Mouse (Mus musculus): ENCODE results near the gene Rundc1. TPM values are rescaled to one million over a fixed set of nuclear protein-coding genes. Genes with fewer than 3 reads are reported as not detected.
A peak's percentile ranks its signal among the peaks of the same experiment; 100 is the strongest.
"Not testable (repeated sequence)": the region's sequence is repeated elsewhere in the genome, so short reads cannot be mapped to it uniquely, and the experiment has no call there.

Rundc1 gene
- polyA plus RNA-seq, 1 experiment from 2014 or later = 16.1 TPM

DNA sequence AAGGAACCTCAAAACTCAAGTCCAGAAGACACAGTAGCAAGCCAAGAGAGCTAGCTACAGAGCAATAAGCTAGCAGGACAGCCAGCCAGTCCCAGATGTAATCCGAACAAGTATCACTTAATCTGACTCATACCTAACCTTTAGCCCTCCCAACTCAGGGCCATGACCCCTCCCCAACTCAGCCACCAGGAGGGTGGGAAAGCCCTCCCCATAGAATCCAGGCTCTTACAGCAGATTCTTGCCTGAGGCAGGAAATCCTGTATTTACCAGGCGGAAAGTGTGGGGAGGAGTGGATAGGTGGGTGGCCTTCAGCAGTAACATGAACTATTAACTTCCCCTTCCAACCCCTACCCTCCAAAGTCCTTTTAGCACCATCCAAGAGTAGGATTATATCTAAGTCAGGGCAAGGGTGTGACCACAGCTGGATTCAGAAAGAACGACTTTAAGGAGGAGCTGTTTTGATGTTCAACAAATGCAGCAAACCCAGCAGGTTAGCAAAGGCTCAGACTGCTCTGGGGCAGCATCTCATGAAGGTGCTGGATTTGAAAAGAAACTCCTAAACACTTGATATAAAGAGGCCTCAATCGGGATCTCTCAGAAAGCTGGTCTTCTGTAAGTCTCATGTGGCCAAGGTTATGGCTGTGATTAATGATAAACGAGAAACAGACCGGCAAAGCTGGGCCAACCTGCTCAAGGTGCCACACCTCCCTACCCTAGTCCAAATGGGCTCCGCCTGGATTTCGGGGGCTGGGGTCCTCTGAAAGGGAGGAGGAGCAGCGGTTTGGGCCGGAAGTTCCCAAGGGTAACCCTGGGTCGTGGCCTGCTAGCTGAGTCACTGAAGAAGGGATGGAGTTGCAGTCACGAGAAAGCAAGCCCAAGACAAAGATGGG lies 39.6 kb downstream of the Rundc1 start, which contains the start of gene Rnd2:
Gene Rnd2 (plus strand): TSS at position 789 of the 890 bp plus-strand sequence.
- DNase-seq (ENCODE audit: low spot score) = no peak
- Histone ChIP-seq H3K27ac (peak within 1 kb of the TSS; percentile 91), H3K36me3 (peaks cover 29% of the 10 kb centered on the region), H3K4me1 (peaks cover 72% of the 10 kb centered on the region), H3K4me3 (peak within 1 kb of the TSS; percentile 95), H3K9me3 (no peaks in the 10 kb centered on the region), H3K27me3 (ENCODE audit: insufficient read depth, poor library complexity, severe bottlenecking) (no peaks in the 10 kb centered on the region)
- WGBS = 12% methylated on average over 12 of the region's 12 CpGs

DNA sequence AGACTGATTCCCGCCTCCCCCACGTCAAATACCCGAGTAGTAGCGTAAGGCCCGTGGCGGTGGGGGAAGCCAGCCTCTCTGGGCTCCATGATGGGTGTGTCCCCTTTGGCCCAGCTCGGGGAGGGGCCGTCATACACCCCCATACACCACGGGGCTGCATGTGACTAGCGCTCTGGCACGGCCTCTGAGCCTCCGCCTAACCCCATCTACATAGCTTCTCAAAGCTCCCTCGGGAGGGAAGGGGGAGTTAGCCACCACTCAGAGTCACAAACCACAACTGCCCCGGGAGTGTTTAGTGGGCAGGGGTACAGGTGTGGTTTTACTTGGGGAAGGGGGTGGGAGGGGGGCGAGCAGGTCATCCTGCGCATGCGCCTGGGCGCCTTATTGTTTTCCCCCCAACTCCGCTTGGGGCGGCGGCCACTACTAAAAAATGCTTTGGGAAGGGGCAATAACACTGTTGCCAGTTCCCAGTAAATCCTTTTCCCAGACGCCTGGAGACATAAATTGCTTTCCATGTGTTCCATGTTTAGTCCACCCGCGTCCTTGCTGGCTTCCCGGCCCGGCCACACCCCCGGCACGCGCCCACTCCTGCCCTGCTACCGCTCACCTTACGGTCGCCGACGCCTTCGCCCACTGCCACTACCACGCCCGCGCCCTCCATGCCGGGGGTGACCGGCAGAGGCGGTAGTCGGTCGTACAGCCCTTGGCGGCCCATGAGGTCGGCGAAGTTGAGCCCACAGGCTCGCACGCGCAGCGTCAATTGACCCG lies 40.4 kb downstream of the Rundc1 start:
- H3K27me3 ChIP-seq (ENCODE audit: insufficient read depth, poor library complexity, severe bottlenecking) = no peaks in the 10 kb centered on the region
- under 1% methylated on average over 51 of the region's 51 CpGs for WGBS
- H3K36me3 ChIP-seq = peaks cover 21% of the 10 kb centered on the region
- H3K27ac ChIP-seq = peak overlapping the region; percentile 91
- peak overlapping the region; percentile 95 for H3K4me3 ChIP-seq
- H3K9me3 ChIP-seq = no peaks in the 10 kb centered on the region
- peaks cover 69% of the 10 kb centered on the region for H3K4me1 ChIP-seq
- peak; percentile 85 for DNase-seq (ENCODE audit: low spot score)

DNA sequence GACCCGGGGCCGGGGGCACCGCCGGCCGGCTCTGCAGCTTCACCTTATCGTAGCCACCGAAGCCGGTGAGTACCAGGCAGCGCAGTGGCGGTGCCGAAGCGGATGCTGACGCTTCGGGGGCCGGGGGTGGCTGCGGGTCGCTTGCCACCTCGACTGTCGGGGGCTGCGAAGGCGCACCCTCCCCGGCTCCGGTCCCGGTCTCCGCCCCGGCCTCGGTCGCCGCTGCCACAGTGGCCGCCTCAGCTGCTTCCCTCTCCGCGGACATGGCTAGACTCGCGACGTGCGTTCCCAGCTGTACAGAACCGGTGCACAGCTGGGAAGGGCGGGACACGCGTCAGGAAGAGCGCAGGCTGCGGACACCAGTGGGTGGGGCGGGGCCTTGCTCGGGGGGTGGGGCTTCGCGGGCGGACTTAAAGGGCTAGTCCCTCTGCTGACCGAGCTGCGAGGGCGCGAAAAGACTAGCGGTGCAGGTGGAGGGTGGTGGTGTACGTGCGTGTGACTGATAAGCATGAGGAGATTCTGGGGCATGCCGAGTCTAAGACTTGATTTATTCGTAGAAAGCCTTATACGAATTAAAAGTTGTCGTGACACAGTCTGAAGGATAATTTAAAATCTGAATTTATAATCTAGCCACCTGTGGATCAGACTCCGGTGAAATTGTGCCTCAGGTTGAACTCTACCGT lies 41.1 kb downstream of the Rundc1 start, which contains the start of gene Vat1:
Gene Vat1 (minus strand): TSS at position 362 of the 683 bp plus-strand sequence.
- 1% methylated on average over 60 of the region's 60 CpGs for WGBS

DNA sequence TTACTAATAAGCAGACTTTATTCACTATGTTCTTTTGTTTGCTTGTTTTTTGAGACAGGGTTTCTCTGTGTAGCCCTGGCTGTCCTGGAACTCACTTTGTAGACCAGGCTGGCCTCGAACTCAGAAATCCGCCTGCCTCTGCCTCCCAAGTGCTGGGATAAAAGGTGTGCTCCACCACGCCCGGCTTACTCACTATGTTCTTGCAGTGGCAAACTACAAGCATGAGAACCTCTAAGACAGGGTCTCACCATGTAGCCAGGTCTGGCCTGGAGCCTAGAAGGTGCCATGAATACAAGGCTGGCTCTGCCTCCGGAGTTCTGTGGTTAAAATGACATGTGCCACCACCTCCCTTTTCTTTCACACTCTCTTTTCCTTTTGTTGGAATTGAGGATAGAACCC lies 41.7 kb downstream of the Rundc1 start:
- Histone ChIP-seq H3K4me1 (peaks cover 80% of the 10 kb centered on the region), H3K4me3 (peak overlapping the region; percentile 95)

More for the DNA sequence above, 41.1 kb downstream of the Rundc1 start, which contains the start of gene Vat1:
- peaks cover 74% of the 10 kb centered on the region for H3K4me1 ChIP-seq
- H3K9me3 ChIP-seq = no peaks in the 10 kb centered on the region
- peak; percentile 92 for DNase-seq (ENCODE audit: low spot score)
- 0 out of 2 replicates have a peak, but pooled peaks cover 4% of the 10 kb centered on the region for H3K27me3 ChIP-seq (ENCODE audit: insufficient read depth, poor library complexity, severe bottlenecking)
- H3K36me3 ChIP-seq = peaks cover 19% of the 10 kb centered on the region
- H3K27ac ChIP-seq = peak within 1 kb of the TSS; percentile 91
- H3K4me3 ChIP-seq = peak within 1 kb of the TSS; percentile 95

DNA sequence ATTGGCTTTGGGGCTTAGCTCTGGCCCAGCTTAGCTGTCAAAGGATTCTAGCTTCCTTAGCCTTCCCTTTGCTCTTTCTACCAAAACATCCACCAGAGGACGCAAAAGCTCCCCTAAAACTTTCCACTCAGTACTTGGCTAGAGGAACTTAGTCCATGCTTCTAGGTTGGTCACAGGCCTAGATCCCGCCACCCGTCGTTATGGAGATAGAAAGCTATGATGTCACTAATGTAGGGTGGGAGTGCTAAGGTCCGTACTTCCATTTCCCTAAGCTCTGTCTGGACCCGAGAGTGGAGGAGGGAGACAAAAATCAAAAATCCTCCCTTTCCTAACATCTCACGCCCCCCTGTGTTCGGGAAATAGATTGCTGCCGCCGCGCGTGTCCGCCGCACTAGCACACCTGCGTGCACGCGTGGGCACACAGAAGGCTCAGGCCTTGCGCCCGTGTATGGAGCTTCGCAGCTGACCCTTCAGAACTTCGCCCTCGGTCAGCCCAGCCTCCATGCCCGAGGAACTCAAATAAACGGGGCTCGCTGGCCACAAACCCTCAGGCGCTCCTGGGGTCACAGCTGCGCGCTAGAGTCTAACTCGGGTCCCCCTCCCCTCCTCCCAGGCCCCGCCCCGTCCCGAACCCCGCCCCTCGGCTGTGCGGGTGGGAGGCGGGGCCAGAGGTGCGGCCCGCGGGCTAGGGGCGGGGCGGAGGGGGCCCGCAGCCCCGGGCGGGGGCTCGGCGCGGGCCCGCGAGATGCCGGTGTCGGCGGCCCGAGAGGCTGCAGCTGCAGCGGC lies 42.8 kb downstream of the Rundc1 start:
- under 1% methylated on average over 54 of the region's 54 CpGs for WGBS
- Histone ChIP-seq H3K9me3 (no peaks in the 10 kb centered on the region), H3K4me3 (peak overlapping the region; percentile 95), H3K27ac (peak overlapping the region; percentile 95), H3K4me1 (peaks cover 83% of the 10 kb centered on the region), H3K36me3 (peaks cover 8% of the 10 kb centered on the region), H3K27me3 (ENCODE audit: insufficient read depth, poor library complexity, severe bottlenecking) (0 out of 2 replicates have a peak, but pooled peaks cover 4% of the 10 kb centered on the region)
- DNase-seq (ENCODE audit: low spot score) = peak; percentile 87

More for the DNA sequence above, 41.7 kb downstream of the Rundc1 start:
- not testable (repeated sequence) for H3K27me3 ChIP-seq (ENCODE audit: insufficient read depth, poor library complexity, severe bottlenecking); DNase-seq (ENCODE audit: low spot score); H3K27ac ChIP-seq; H3K9me3 ChIP-seq
- 58% methylated on average over 5 of the region's 5 CpGs for WGBS
- peaks cover 18% of the 10 kb centered on the region for H3K36me3 ChIP-seq

DNA sequence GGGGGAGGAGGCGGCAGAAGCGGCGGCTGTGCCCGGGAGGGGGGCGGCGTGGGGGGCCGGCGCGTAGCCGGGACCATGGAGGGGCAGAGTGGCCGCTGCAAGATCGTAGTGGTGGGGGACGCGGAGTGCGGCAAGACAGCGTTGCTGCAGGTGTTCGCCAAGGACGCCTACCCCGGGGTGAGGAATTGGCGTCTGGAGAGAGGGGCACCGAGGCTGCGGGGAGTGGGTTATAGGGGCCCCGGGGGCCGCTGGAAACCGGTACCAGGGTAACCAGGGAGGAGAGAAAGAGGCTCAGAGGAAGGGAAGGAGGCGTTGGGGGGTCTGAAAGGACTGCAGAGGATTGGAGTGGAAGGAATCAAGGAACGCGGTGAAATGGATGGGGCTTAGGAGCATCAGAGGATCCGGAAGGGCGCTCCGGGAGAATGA lies 43.4 kb downstream of the Rundc1 start:
- H3K27ac ChIP-seq = peak overlapping the region; percentile 95
- peak overlapping the region; percentile 95 for H3K4me3 ChIP-seq
- under 1% methylated on average over 30 of the region's 31 CpGs for WGBS
- no peak for DNase-seq (ENCODE audit: low spot score)
- peaks cover 81% of the 10 kb centered on the region for H3K4me1 ChIP-seq
- H3K27me3 ChIP-seq (ENCODE audit: insufficient read depth, poor library complexity, severe bottlenecking) = 0 out of 2 replicates have a peak, but pooled peaks cover 4% of the 10 kb centered on the region
- H3K36me3 ChIP-seq = peaks cover 8% of the 10 kb centered on the region
- H3K9me3 ChIP-seq = no peaks in the 10 kb centered on the region

DNA sequence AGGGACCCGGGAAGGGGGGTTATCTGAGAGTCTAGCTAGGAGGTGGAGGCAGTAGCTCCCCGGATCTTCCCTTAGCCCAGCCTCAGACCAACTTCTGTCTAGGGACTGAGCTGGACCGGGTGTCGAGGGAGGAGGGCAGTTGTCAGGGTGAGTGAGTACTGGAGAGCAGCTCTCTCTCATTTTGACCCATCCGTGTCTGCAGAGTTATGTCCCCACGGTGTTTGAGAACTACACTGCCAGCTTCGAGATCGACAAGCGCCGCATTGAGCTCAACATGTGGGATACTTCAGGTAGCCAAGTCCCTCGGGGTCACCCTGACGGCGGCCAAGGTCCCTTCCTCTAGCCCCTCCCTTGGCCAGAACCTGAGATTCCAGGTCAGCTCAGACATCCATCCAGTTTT lies 43.8 kb downstream of the Rundc1 start:
- Histone ChIP-seq H3K4me1 (peaks cover 77% of the 10 kb centered on the region), H3K9me3 (no peaks in the 10 kb centered on the region), H3K4me3 (peak overlapping the region; percentile 95), H3K36me3 (peaks cover 8% of the 10 kb centered on the region), H3K27ac (peak overlapping the region; percentile 95), H3K27me3 (ENCODE audit: insufficient read depth, poor library complexity, severe bottlenecking) (0 out of 2 replicates have a peak, but pooled peaks cover 4% of the 10 kb centered on the region)
- 5% methylated on average over 13 of the region's 13 CpGs for WGBS
- DNase-seq (ENCODE audit: low spot score) = no peak

DNA sequence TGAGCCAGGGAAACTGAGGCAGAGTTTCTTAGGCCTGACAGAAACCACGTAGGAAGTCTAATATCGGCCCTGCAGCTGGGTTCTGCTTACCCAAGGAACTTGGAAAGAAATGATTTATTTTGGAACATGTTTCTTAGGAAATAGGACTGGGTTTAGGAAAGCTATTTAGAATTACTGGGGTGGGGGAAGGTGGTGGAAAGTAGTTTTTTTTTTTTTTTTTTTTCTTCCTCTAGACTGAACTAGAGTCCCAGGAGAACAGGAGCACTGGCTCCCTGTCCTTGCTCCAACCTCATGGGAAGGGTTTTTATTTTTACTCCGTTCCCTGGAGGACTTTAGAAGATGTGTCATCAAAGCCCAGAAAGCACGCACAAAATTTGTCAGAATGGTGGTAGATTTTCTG lies 44.3 kb downstream of the Rundc1 start:
- H3K36me3 ChIP-seq = peaks cover 8% of the 10 kb centered on the region
- H3K27me3 ChIP-seq (ENCODE audit: insufficient read depth, poor library complexity, severe bottlenecking) = 0 out of 2 replicates have a peak, but pooled peaks cover 4% of the 10 kb centered on the region
- DNase-seq (ENCODE audit: low spot score) = no peak
- H3K9me3 ChIP-seq = no peaks in the 10 kb centered on the region
- H3K27ac ChIP-seq = peak overlapping the region; percentile 95; the same call in 1 of the 2 replicates
- 59% methylated on average over 4 of the region's 4 CpGs for WGBS
- peak overlapping the region; percentile 95 for H3K4me3 ChIP-seq
- H3K4me1 ChIP-seq = peaks cover 73% of the 10 kb centered on the region

DNA sequence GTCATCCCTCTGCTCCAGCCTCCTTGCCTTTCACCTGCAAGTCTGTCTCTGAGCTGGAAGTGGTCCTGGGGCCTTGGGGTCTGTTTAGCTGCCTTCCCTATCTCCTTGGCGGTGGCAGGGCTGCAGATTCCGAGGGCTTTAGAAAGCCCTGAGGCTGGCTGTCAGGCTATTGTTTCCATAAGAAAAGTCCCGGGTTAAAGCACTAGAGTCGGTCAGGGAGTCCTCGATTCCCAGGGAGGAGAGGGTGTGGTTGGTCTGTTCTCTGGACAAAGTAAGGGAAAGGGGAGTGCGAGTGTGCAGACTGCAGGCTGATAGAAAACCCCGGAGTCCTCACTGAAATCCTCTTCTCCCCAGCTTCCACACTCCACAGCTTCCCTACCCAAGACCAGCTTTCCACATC lies 45.3 kb downstream of the Rundc1 start:
- Histone ChIP-seq H3K27ac (peak overlapping the region; percentile 36; the same call in 1 of the 2 replicates), H3K27me3 (ENCODE audit: insufficient read depth, poor library complexity, severe bottlenecking) (0 out of 2 replicates have a peak, but pooled peaks cover 4% of the 10 kb centered on the region), H3K4me3 (peak overlapping the region; percentile 22; the same call in 1 of the 2 replicates), H3K4me1 (peaks cover 62% of the 10 kb centered on the region), H3K36me3 (peaks cover 8% of the 10 kb centered on the region), H3K9me3 (no peaks in the 10 kb centered on the region)
- WGBS = 24% methylated on average over 7 of the region's 7 CpGs
- DNase-seq (ENCODE audit: low spot score) = no peak

DNA sequence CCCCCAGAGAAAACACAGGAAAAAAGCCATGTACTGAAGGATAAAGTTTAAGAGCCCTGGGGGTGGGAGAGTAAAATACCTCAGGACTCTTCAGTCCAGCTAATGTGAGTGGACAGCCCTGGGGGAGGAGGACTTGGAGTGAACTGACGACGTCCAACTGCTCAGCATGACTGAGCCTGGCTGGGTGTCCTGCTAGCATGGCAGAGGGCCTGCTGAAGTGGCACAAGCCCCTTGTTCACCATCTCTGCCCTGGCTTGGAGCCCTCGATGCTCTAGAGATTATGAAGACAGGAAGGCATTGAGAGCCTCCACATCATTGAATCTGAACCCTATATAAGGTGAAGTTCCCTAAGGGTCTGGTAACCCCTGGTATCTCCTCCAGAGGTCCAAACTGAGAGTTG lies 47.0 kb downstream of the Rundc1 start:
- Histone ChIP-seq H3K27ac (no peak overlapping the region), H3K4me1 (peaks cover 54% of the 10 kb centered on the region), H3K4me3 (no peak overlapping the region), H3K36me3 (peaks cover 8% of the 10 kb centered on the region), H3K27me3 (ENCODE audit: insufficient read depth, poor library complexity, severe bottlenecking) (0 out of 2 replicates have a peak, but pooled peaks cover 4% of the 10 kb centered on the region), H3K9me3 (no peaks in the 10 kb centered on the region)
- no peak for DNase-seq (ENCODE audit: low spot score)
- 47% methylated on average over 3 of the region's 3 CpGs for WGBS

DNA sequence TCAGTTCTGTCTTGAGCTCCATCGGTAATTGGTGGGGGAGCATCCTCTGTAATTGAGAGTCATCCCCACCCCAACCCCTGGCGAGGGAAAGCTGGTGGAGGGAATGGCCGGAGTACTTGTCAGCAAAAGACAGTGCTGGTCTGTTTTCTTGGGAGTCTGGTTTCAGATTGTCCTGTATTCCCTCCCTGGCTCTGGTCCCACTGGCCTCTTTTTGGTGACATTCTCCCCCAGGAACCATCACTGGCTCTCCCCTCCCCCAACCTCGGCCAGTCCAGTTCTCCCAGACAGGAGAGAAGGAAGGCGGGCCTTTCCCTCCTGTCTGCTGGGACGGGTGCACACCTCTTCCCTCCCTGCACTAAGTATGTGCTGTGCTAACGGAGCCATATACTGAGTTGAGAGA lies 47.5 kb downstream of the Rundc1 start:
- H3K27me3 ChIP-seq (ENCODE audit: insufficient read depth, poor library complexity, severe bottlenecking) = 0 out of 2 replicates have a peak, but pooled peaks cover 4% of the 10 kb centered on the region
- H3K4me3 ChIP-seq = no peak overlapping the region
- 37% methylated on average over 7 of the region's 7 CpGs for WGBS
- H3K4me1 ChIP-seq = peaks cover 55% of the 10 kb centered on the region
- H3K9me3 ChIP-seq = no peaks in the 10 kb centered on the region
- H3K27ac ChIP-seq = no peak overlapping the region
- peaks cover 8% of the 10 kb centered on the region for H3K36me3 ChIP-seq
- no peak for DNase-seq (ENCODE audit: low spot score)

Data from heart, embryonic 10.5 days (tissue).